Mouse (Mus musculus) natural killer cell, adult 2 months (primary cell): Measurements from ENCODE around the gene Srbd1.

Experiments used
- DNase-seq, 2 experiments: peaks; one replicate each; pipeline ENCODE4 v3.0.0; 2022; ENCODE audit warnings: low spot score in 2 of 2

Gene Srbd1

GRCm38 (mm10) chr17:86144537-86145078 lies 367 bp downstream of the Srbd1 start:
- DNase-seq, result no peak

- DNase-seq, result no peak
Measured at GRCm38 (mm10) chr17:86135835-86136234, 9.1 kb downstream of the Srbd1 start.

DNA sequence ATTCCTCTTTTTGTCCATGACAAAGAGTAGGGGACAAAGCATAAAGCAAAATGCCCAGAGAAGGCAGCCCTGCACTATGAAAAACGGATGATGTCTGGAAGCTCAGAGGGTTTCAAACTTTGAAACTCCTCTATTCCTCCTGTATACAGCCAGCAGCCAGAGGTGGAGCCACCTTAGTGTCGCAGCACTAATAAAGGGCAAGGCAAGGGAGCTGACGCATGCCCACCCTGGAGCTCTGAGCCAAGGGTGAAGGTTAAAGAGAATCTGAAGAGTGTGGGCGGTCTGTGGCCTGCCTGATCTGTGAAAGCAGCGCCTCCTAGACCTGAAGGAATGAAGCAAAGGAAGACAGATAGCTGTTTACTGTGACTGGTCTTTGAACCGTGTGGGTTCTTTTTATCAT lies 10.5 kb downstream of the Srbd1 start:
- DNase-seq, result no peak

GRCm38 (mm10) chr17:86132534-86132933 lies 12.4 kb downstream of the Srbd1 start:
- no peak for DNase-seq

DNA sequence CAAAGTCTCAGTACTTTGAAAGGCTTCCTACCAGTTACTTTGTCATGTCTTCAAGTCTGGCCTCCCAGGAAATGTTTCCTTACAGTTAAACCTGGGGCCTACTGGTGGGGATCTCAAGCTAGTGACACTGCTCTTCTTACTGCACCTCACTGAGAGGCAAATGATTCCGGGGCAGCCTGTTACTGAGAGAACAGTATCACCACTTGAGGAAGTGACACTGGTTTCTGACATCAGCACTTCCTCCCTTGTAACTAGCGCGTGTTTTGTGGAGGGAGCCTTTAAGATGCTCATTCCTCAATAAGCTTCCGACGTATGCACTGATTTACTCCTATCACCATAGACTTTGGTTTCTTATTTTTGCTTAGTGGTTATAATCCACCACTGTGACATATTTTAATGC lies 16.8 kb downstream of the Srbd1 start:
- peak; percentile 24 to 27 for DNase-seq

DNA sequence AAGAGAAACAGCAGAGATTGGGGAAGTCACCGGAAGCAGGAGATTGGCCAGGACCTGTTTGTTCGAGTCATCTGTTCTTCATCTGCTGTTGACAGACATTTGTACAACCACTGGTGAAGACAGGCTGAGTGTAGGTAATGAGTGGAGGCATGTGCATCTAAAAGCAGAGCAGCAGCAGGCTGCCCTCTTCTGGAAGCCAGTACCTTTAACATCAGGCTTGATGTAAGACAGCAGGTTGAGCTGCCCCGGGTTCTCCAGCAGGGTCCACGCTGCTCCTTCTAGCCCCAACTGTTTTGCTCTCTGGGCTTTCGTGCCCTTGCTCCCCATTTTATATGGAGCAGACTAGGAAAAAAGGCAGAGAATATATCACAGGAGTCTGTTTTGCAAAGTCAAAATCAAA lies 19.1 kb downstream of the Srbd1 start:
- peak; percentile 6 to 32 for DNase-seq

GRCm38 (mm10) chr17:86123146-86123545 lies 21.8 kb downstream of the Srbd1 start:
- DNase-seq, result peak; percentile 58 to 83

- DNase-seq, result no peak
Measured at GRCm38 (mm10) chr17:86096875-86097274, 48.1 kb downstream of the Srbd1 start.

- no peak for DNase-seq
Measured at GRCm38 (mm10) chr17:86093124-86093523, 51.9 kb downstream of the Srbd1 start.

GRCm38 (mm10) chr17:86091631-86092030 lies 53.3 kb downstream of the Srbd1 start:
- DNase-seq, result no peak

DNA sequence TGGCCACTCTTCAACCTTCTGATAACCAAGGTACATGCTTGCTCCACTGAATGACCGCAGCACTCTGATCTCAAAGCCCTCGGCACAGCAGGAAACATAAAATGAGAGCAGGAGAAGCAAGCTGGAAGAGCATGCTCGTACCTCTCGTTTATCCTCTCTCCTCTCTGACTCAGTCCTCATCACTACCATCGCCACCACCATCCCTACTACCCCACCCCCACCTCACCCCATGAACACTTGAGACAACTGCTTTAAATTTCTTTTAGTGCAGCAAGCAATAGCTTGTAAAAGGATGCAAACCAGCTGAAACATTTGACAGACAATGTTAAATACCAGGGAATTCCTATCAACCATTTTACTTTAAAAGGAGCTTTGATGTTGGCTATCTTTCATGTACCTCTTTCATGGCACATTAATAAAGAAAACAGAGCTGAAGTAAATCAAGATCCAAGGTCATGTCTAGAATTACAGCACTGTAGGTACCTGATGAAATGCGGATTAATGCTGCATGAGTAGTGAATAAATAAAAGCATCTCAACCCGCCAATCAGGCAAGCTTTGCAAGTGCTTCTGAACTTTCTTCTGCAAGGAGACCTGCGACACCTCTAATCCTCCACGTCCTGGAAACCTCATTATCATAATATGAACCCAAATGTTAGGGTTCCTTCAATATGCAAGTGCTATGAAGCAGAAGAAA lies 54.9 kb downstream of the Srbd1 start:
- DNase-seq, result no peak

- no peak for DNase-seq
Measured at GRCm38 (mm10) chr17:86087922-86088321, 57.1 kb downstream of the Srbd1 start.

DNA sequence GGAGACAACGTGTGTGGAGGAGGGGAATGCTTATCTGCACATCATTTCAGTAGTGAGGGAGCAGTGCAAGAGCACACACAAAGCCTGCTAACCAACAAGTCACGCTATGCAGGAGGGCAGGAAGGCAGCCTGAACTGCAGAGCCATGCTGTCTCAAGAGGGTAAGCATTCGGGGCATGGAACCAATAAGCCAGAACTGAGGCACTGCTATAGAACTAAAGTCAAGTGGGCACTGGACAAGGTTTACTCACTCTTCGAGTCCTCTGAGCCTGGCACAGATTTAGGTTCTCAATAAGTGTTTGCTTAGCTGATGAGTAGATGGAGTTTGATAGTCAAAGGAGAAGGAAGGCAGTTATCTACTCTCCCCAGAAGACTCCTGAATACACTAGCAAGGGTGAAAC lies 58.8 kb downstream of the Srbd1 start:
- no peak for DNase-seq

GRCm38 (mm10) chr17:86083207-86083606 lies 61.8 kb downstream of the Srbd1 start:
- no peak for DNase-seq

DNA sequence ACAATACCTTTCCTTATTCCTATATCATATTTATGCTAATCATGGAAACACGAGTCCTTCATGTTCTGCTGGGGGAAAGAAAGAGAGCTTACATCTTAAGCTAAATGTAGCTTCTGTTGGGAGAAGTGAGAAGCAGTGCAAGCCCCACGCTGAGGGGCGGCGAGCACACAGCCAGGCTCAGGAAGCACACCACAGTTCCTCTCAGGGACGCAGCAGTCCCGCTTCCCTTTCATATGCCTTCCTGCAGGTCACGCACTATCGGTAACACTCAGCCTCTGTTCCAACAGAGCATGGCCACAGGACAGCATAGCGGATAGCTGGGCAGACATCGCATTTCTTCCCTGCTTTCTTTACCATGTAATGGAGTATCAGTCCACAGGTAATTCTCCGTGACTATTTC lies 66.9 kb downstream of the Srbd1 start:
- DNase-seq, result no peak

DNA sequence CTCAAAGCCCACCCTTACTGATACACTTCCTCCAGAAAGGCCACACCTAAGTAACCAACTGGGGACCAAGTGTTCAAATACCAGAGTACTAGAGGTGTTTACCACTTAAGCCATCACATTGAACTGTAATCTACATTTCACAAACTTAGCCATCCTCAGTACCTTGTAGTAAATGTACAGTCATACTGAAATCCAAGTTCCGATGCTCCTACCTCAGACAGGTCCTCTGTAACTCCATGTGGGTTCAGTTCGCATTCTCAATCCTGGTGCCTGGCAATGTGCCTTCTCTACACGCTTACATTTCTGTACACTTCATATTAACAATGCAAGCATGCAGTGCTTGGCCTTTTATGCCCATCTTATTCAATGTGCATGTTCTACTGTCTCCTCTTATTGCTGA lies 77.5 kb downstream of the Srbd1 start:
- no peak for DNase-seq

GRCm38 (mm10) chr17:86065833-86066232 lies 79.1 kb downstream of the Srbd1 start:
- DNase-seq, result no peak

- peak; percentile 35 to 38 for DNase-seq
Measured at GRCm38 (mm10) chr17:86063461-86063860, 81.5 kb downstream of the Srbd1 start.

DNA sequence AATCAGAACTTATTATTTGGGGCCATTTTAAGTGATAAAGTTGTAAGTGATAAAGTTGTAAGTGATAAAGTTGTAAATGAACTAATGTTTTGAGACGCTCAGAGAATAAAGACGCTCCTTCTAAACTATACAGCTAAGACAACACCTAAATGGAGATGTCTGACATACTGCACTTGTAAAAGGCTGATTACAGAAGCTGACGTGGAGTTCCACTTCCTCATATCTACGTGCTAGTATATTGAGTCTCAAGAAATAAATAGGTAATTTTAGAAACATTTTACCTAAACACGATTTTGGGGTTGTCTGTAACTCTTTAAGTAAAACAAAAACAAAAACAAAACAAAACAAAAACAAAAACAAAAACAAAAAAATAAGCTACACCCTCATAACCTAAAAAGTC lies 84.1 kb downstream of the Srbd1 start:
- no peak for DNase-seq

GRCm38 (mm10) chr17:86040221-86040984 lies 104.6 kb downstream of the Srbd1 start:
- DNase-seq, result no peak

GRCm38 (mm10) chr17:86039741-86040140 lies 105.2 kb downstream of the Srbd1 start:
- no peak for DNase-seq

DNA sequence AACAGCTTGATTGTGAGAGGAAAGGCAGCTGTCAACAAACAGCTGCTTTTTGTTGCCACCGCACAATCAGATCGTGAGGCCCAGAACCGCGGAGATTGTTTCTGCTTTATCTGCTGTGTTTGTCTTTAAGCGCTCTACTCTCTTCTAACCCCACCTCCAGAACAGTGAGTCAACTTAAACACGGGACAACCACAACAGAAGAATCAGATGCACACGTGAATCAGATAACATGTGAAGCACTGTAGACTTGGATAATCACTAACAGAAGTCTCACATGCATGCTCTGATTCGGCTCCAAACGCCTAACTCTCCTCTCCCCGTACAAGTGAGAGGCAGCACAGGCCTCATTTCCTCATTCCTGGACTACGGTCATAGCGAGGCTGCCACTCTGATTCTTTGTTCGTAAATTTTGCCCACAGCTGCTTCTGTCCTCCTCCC lies 106.7 kb downstream of the Srbd1 start:
- no peak for DNase-seq

GRCm38 (mm10) chr17:86035576-86035975 lies 109.4 kb downstream of the Srbd1 start:
- DNase-seq, result no peak
